Mouse (Mus musculus) layer of hippocampus, adult 8-10 months (tissue): ENCODE measurements around the gene Gclc. TPM values are rescaled to one million over a fixed set of nuclear protein-coding genes. Genes with fewer than 3 reads are reported as not detected.
"Not testable (repeated sequence)": the region's sequence is repeated elsewhere in the genome, so short reads cannot be mapped to it uniquely, and the experiment has no call there.

Experiments used
- DNase-seq, 2 experiments: peaks; one replicate each; pipeline ENCODE4 v3.0.0; 2022; ENCODE audit warnings: low spot score in 2 of 2
- total RNA-seq, 4 experiments: library from RNA; stranded (reverse); gene quantifications; 2 replicates each; pipeline ENCODE4 v1.2.4; 2022

The Gclc gene
- total RNA-seq, 4 experiments from 2014 or later, result 44.5 to 49.5 (median 47.1) TPM

DNA sequence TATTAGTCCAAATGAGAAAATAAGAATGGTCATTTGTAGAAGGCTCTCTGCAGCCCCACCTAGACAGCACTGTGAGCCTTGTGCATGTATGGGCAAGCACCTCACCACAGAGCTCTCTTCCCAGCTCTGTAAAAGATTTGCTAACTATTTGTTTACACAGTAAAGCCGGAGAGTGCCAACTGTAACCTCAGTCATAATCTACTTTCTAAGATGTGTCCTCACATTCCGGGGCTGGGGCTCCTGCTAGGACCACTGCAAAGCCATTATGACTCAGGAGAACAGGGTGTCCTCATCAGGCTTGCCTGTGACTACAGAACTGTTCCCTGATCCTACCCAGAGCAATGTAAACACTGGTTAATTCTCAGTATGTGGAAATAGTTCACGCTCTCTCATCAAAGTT is 9.5 kb upstream of the Gclc start:
- no peak for DNase-seq

GRCm38 (mm10) chr9:77746315-77746714 is 8.0 kb upstream of the Gclc start:
- no peak for DNase-seq

GRCm38 (mm10) chr9:77748292-77748691 is 6.0 kb upstream of the Gclc start:
- not testable (repeated sequence) for DNase-seq

GRCm38 (mm10) chr9:77750133-77751060 is 3.9 kb upstream of the Gclc start:
- DNase-seq, result peak; percentile 92 to 95

DNA sequence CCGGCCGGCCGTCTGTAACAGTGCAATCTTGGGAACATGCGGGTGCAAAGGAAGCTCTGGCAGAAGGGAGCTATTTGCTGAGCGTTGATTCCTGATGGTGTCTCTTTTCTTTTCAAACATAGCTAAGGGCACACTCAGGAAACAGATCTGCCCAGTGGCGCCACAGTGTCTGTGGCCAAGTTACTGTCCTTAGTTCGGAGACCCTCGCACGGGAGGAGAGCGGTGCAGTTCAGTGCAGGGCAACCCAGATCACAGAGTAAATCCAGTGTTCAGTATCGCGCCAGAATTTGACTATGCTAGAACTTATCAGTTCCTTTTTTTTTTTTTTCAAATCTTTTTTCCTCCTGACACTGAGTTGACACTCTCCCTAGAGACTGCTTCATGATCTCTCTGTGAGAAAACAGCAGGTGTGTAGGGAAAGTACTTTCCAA is 3.2 kb upstream of the Gclc start:
- DNase-seq, result no peak

GRCm38 (mm10) chr9:77754728-77755402 is 530 bp downstream of the Gclc start:
- peak; percentile 28 to 37 for DNase-seq

- DNase-seq, result no peak
Measured at GRCm38 (mm10) chr9:77755403-77755784, 1.1 kb downstream of the Gclc start.

GRCm38 (mm10) chr9:77756076-77756475 is 1.7 kb downstream of the Gclc start:
- DNase-seq, result no peak

- DNase-seq, result no peak
Measured at GRCm38 (mm10) chr9:77757331-77757730, 3.0 kb downstream of the Gclc start.

DNA sequence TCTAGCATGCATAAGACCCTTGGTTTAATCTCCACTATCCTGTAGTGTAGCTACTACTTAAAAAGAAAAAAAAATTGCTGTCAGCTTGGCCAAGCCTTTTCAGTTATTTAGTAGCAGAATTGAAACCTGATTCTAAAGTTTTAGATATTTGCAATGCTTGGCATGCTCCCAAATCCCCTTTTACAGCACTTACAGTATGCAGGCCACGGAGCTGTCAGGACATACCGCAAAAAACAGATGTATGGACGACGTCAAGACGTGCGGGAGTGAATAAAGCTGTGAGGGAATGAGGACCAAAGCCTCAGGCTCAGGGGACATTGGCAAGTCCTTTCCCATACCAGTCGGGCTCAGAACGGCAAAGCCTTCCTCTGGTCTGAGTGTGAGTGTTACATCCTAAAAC is 4.1 kb downstream of the Gclc start:
- DNase-seq, result no peak

- no peak for DNase-seq
Measured at GRCm38 (mm10) chr9:77759111-77759510, 4.8 kb downstream of the Gclc start.

DNA sequence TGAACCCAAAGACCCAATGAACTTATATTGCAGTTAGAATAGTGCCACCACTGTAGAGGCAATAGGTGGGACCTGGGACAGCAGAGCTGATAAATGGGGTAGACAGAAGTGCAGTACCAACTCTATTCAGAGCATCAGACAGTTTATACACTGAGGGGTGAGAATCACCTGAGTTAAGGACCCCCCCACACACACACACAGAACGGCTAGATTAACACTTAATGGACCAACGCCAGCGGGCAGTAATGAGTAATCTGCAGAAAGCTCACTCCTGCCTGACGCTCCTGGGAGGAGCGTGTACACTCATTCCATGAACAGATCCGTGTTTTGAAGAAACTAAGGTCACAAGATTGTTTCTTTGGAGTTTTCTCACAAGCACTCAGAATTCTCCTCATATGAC is 5.4 kb downstream of the Gclc start:
- DNase-seq, result no peak

DNA sequence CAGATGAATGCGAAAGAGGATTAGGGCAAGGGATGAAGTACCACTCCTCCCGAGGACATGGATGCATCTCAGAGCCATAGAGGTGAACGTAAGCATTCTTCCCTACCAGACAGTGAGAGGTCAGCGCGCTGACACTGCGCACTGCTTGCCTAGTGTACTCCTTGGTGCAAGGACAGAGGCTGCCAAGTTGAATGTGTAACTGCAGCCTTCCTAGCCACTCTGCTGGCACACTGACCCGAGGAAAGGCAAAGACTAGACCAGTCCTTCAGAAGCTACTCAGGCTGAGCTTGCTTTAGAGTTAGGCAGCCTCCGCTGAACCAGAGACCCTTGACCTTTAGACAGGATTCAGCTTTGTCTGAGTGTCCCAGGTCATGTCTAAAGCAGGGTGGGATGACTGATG is 11.9 kb downstream of the Gclc start:
- no peak for DNase-seq

- no peak for DNase-seq
Measured at GRCm38 (mm10) chr9:77766767-77767166, 12.4 kb downstream of the Gclc start.

DNA sequence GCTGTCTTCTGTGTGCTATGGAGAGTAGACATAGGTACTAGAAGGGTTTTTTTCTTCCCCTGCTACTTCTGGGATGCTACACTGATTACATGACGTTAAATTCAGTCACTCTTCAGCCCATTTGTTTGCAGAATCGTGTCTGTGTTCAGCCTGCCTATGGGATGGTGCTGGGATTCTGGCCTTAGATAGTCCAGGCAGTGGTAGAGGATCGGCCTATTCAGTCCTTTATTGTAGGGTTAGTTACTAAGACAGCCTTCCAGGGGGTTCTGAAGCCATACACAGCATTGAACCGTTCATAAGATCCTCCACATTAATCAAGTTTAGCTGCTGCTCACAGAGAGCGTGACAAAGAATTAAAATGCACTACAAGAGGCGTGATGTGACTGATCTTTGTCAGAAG is 16.6 kb downstream of the Gclc start:
- DNase-seq, result no peak

DNA sequence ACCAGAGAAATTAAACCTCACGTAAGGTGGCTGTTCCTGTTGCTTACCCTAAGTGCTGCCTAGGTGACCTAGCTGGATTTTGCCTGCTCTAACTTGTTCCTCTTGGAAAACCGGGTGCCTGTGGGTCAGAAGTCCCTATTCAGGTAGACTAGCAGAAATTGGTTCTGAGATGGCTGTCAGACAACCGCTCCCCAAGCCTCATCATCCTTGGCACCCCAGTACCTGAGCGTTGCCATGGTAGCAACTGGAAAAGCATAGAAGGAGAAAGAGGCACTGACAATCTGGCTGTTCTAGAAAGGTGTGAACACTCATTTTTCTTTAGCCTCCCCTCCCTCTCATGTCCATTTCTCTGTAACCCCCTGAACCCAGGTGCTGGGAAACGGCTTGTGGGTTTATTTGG is 17.0 kb downstream of the Gclc start:
- no peak for DNase-seq

- no peak for DNase-seq
Measured at GRCm38 (mm10) chr9:77771765-77772383, 17.5 kb downstream of the Gclc start.

- no peak for DNase-seq
Measured at GRCm38 (mm10) chr9:77776720-77777515, 22.6 kb downstream of the Gclc start.

GRCm38 (mm10) chr9:77777622-77778021 is 23.3 kb downstream of the Gclc start:
- DNase-seq, result no peak

DNA sequence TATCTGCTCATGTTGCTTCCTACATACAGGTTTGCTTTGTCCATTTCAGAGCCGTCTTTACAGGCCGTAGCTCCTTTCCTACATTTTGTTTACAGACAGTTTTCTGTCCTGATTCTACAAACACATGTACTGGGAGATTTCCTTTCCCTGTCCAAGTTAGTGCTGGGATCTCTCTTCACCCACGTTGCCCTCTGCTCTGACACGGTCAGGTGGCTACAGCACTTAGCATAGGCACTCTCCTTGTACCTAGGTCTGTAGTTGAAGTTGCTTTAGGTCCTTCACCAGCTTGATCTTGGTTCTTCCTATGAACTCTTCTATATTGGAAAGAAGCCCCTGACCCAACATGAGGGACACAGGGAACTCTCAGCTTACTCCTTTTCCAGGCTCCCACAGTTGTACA is 25.4 kb downstream of the Gclc start:
- no peak for DNase-seq

DNA sequence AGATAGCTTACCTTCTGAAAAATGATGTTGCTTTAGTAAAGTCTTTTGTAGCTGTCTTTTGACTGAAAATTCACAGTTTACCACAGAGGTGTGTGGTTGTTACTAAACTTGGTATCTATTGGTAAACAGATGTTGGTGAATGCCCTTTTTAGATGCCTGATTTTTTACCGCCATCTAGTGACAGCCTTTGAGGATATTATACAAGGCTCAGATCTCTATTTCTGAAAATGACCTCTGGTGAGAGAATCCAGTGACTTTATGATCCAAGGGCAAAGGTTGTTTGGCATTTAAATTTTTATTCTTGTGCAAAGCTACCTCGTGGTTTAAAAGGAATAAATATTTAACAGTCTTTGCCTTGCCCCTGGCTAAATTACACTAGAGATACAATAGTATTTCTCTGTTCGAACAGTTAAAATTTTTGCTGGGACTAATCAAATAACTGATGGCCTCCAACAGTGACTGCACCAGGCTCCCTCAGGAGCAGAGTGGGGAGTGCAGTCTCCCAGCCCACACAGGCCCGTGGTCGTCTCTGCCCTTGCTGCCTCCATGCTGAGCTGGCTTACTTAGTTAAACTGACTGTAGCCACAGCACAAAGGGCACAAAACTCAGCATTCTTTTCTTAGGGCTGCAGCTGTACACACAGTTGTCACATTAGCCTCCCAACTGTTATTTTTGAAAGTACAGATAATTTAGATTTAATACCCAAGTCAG is 27.3 kb downstream of the Gclc start:
- DNase-seq, result no peak
